Mouse (Mus musculus) liver, postnatal 0 days (tissue): ENCODE results near the gene Car10.

Experiments used
- CTCF ChIP-seq: sonication (generic); IDR thresholded peaks from 2 replicates; pipeline ENCODE4 v1.5.1; 2016; ENCODE audit warnings: antibody characterized with exemption, low read depth
- EP300 ChIP-seq: IDR thresholded peaks from 2 replicates; pipeline ENCODE4 v1.6.1; 2016; ENCODE audit warnings: antibody characterized with exemption, low read depth, mild to moderate bottlenecking

DNA sequence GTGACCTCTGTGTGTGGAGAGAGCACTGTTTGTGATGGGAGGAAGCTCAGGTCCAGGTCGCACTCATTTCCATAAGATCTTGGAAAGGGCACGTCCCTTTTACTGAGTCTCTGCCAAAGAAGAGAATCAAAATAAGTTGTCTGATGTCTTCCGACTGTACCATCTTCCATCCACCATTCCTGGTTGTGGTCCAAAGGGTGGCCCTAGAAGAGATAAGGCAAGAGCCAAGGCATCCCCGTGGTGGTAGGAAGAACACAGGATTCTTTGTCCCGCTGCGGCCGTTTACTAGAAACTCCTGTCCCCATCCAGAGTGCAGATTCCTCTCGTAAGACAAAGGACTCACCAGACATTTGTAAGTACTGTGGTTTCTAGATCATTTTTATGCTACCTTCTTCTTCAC lies 346.9 kb downstream of the Car10 start:
- TF ChIP-seq CTCF (no peak), EP300 (no peak)
